Mouse (Mus musculus): ENCODE data around the gene Ncapg2.

Ncapg2 gene

DNA sequence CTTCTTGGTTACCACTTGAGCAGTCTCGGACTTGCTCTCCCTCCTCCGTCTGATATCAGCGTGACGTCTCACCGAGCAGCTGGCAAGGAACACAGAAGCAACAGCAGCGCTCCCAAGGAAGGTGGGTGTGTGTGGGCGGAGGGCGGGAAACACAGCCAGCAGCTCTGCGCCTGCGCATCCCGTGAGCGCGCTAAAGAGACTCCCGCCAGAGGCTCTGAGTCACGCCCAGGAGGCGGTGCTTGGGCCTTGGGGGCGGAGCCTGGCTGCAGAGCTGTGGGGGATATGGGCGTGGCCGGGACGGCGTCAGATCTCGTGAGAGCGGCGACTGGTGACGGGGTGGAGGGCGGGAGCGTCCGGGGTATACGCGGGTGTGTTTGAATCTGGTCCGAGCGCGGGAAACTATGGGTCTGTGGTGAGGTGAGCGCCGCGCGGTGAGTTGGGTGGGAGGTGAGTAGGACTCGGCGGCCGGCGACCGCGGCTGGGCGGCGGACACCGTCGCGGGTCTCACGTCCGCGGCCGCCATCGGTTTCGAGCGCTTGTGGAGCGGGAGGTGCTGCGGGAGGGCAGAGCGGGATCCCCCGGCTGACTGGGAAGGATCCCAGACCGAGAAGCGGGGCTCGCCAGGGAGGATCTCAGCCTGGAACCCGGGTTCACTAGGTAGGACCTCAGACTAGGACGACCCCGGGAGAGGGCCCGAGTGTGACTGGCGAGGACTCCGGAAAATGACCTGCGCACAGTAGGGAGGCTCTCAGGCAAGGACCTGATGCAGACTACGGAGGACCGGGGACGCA lies at the start of gene Ncapg2:
TSS of gene Ncapg2 (plus strand) at position 358 of the 791 bp plus-strand sequence.
- DNase-seq (ENCODE audit: low read depth, low spot score): peak; percentile 92

GRCm38 (mm10) chr12:116362091-116362490 lies 43.1 kb upstream of the Ncapg2 start:
- no peak for DNase-seq (ENCODE audit: low read depth, low spot score)

GRCm38 (mm10) chr12:116366900-116367299 lies 38.3 kb upstream of the Ncapg2 start:
- no peak for DNase-seq (ENCODE audit: low read depth, low spot score)

- DNase-seq (ENCODE audit: low read depth, low spot score): no peak
Measured at GRCm38 (mm10) chr12:116367346-116367745, 37.9 kb upstream of the Ncapg2 start.

GRCm38 (mm10) chr12:116368857-116369256 lies 36.3 kb upstream of the Ncapg2 start:
- DNase-seq (ENCODE audit: low read depth, low spot score): no peak

GRCm38 (mm10) chr12:116383101-116383500 lies 22.1 kb upstream of the Ncapg2 start:
- no peak for DNase-seq (ENCODE audit: low read depth, low spot score)

GRCm38 (mm10) chr12:116383995-116384394 lies 21.2 kb upstream of the Ncapg2 start:
- no peak for DNase-seq (ENCODE audit: low read depth, low spot score)

- no peak for DNase-seq (ENCODE audit: low read depth, low spot score)
Measured at GRCm38 (mm10) chr12:116386802-116387201, 18.4 kb upstream of the Ncapg2 start.

DNA sequence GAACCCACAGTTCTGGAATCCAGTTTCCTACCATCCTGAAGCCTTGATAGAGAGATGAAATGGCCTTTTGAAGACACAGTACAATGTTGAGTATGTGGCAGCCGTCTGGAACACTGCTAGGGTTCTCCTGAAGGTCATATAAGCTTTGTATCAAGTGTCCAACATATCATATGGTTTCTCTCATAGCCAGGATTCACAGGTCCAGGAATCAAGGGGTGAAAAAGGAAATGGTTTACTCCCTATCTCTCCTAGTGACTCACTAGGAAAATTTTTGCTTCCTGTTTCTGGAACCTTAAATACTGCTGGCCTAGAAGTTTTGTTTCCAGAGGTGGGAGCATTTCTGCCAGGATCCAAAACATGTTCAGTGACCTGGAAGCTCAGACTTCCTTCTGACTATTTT lies 15.3 kb upstream of the Ncapg2 start:
- peak; percentile 61 for DNase-seq (ENCODE audit: low read depth, low spot score)

- DNase-seq (ENCODE audit: low read depth, low spot score): no peak
Measured at GRCm38 (mm10) chr12:116394327-116394726, 10.9 kb upstream of the Ncapg2 start.

- no peak for DNase-seq (ENCODE audit: low read depth, low spot score)
Measured at GRCm38 (mm10) chr12:116395312-116395711, 9.9 kb upstream of the Ncapg2 start.

- DNase-seq (ENCODE audit: low read depth, low spot score): no peak
Measured at GRCm38 (mm10) chr12:116396072-116396695, 9.0 kb upstream of the Ncapg2 start.

- DNase-seq (ENCODE audit: low read depth, low spot score): no peak
Measured at GRCm38 (mm10) chr12:116404012-116404679, 1.1 kb upstream of the Ncapg2 start.

DNA sequence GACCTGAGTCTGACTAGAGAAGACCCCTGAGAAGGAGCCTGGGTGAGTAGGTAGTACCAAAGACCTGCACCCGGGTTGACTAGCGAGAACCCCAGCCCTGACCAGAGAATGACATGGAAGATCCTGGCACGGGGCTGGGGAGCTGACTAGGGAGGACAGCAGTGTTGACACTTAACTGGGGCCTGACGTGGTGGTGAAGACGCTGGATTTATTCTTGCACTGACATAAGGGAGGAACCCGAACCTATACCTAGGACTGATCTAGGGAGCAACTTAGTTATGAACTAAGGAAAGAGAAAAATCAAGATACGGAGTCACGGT lies 594 bp downstream of the Ncapg2 start:
- DNase-seq (ENCODE audit: low read depth, low spot score): peak; percentile 28

DNA sequence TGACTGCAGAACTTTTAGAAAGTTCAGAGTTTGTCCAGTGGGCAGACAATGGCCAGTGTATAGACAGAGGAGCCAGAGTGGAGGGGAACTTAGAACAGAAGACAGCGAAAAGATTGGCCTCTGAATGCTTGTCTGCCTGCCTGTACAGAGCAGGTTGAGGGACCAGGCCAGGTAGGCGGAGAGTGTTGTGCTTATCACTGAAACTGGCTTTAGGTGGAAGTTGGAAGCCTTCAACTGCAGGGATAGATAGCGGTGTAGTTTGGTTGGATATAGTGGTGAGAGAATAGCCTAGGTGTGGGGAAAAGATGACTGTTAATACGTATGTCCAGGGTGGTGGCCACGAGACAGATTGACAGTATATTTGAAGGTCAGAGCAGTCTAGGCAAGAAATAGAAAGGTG lies 2.7 kb downstream of the Ncapg2 start:
- DNase-seq (ENCODE audit: low read depth, low spot score): no peak

- no peak for DNase-seq (ENCODE audit: low read depth, low spot score)
Measured at GRCm38 (mm10) chr12:116414941-116415340, 9.7 kb downstream of the Ncapg2 start.

GRCm38 (mm10) chr12:116416514-116416913 lies 11.3 kb downstream of the Ncapg2 start:
- DNase-seq (ENCODE audit: low read depth, low spot score): peak; percentile 31

- DNase-seq (ENCODE audit: low read depth, low spot score): no peak
Measured at GRCm38 (mm10) chr12:116421656-116422055, 16.5 kb downstream of the Ncapg2 start.

DNA sequence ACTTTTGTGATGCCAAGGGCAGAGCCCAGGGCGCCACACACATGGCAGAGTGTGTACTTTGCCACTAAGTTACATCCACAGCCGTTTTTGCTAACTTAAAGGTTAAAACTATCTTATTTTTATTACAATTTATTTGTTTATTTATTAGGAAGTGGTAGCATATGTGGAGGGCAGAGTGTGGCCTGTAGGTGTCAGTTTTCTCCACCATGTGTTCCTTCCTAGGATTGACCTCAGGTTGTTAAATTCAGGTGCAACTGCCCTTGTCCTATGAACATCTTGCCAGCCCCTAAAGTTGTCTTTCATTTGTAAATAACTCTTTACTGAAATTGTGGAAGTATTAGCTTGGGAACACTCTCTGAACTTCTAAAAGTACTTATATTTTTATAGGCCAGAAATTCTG lies 20.2 kb downstream of the Ncapg2 start:
- DNase-seq (ENCODE audit: low read depth, low spot score): peak; percentile 48

DNA sequence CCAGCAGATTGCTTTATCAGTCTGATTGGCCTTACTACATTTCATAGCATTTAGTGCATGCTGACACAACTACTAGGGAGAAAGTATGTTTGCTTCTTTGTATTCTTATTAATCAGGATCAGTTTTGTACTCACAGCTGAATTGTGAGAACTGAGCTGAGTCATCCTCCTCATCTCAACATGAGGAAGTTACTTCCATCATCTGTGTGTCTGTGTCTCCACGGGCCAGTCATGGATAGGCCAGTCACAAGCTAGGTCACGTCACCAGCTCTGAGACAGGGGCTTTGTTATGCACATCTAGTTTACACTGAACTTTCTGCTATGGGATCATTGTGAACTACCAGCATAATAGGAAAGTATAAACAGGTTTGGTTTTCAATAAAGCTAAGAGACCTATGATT lies 28.5 kb downstream of the Ncapg2 start:
- DNase-seq (ENCODE audit: low read depth, low spot score): no peak

- no peak for DNase-seq (ENCODE audit: low read depth, low spot score)
Measured at GRCm38 (mm10) chr12:116435232-116435631, 30.0 kb downstream of the Ncapg2 start.

GRCm38 (mm10) chr12:116436125-116436524 lies 30.9 kb downstream of the Ncapg2 start:
- no peak for DNase-seq (ENCODE audit: low read depth, low spot score)

- no peak for DNase-seq (ENCODE audit: low read depth, low spot score)
Measured at GRCm38 (mm10) chr12:116438591-116438990, 33.4 kb downstream of the Ncapg2 start.
